Mouse (Mus musculus) kidney, adult 8-10 months (tissue): ENCODE measurements around the gene Kansl3.

Experiments used
- DNase-seq, 2 experiments: peaks; one replicate each; pipeline ENCODE4 v3.0.0; 2022

The Kansl3 gene

GRCm38 (mm10) chr1:36368969-36369645 is at the start of gene Kansl3:
Gene Kansl3, minus strand, starts transcription at chr1:36369181.
- peak; percentile 77 to 88 for DNase-seq

GRCm38 (mm10) chr1:36404531-36404930 is 35.5 kb upstream of the Kansl3 start:
- no peak for DNase-seq

GRCm38 (mm10) chr1:36401509-36401908 is 32.5 kb upstream of the Kansl3 start:
- no peak for DNase-seq

GRCm38 (mm10) chr1:36397041-36397440 is 28.1 kb upstream of the Kansl3 start:
- DNase-seq = no peak

GRCm38 (mm10) chr1:36379582-36379981 is 10.6 kb upstream of the Kansl3 start:
- DNase-seq = no peak

- no peak for DNase-seq
Observed at GRCm38 (mm10) chr1:36378880-36379279, 9.9 kb upstream of the Kansl3 start.

- DNase-seq = no peak
Observed at GRCm38 (mm10) chr1:36371934-36372845, 3.2 kb upstream of the Kansl3 start, which contains the start of gene Fer1l5. Gene Fer1l5, plus strand, starts transcription at chr1:36372291.

GRCm38 (mm10) chr1:36370918-36371317 is 1.9 kb upstream of the Kansl3 start:
- no peak for DNase-seq

GRCm38 (mm10) chr1:36368112-36368968 is 641 bp downstream of the Kansl3 start:
- peak; percentile 53 to 63 for DNase-seq

GRCm38 (mm10) chr1:36367698-36368097 is 1.3 kb downstream of the Kansl3 start:
- DNase-seq = no peak

GRCm38 (mm10) chr1:36356955-36357695 is 11.9 kb downstream of the Kansl3 start:
- DNase-seq = peak; percentile 41 to 76

GRCm38 (mm10) chr1:36352351-36352750 is 16.6 kb downstream of the Kansl3 start:
- DNase-seq = no peak

GRCm38 (mm10) chr1:36342547-36342946 is 26.4 kb downstream of the Kansl3 start:
- no peak for DNase-seq

GRCm38 (mm10) chr1:36332955-36333887 is 35.8 kb downstream of the Kansl3 start:
- peak in 1 of 2 experiments; percentile 44 for DNase-seq

GRCm38 (mm10) chr1:36331743-36332142 is 37.2 kb downstream of the Kansl3 start:
- no peak for DNase-seq

GRCm38 (mm10) chr1:36326815-36327214 is 42.2 kb downstream of the Kansl3 start:
- DNase-seq = no peak

- DNase-seq = no peak
Observed at GRCm38 (mm10) chr1:36325900-36326321, 43.1 kb downstream of the Kansl3 start.

GRCm38 (mm10) chr1:36323746-36324448 is 45.1 kb downstream of the Kansl3 start:
- peak; percentile 55 to 67 for DNase-seq

- no peak for DNase-seq
Observed at GRCm38 (mm10) chr1:36323076-36323475, 45.9 kb downstream of the Kansl3 start.
